Mouse (Mus musculus) G1E (cell line): ENCODE data around the gene Blmh. TPM values are rescaled to one million over a fixed set of nuclear protein-coding genes. Genes with fewer than 3 reads are reported as not detected.

Experiments used
- ATAC-seq: 2 replicates; pipeline ENCODE4 v1.8.0; 2016; ENCODE audit warnings: mild to moderate bottlenecking; ENCODE audit not compliant: insufficient number of reproducible peaks, poor library complexity, low FRiP score, severe bottlenecking; ENCODE audit errors: extremely low read depth
- DNase-seq: peaks from one replicate; pipeline ENCODE4 v3.0.0; 2012; ENCODE audit warnings: low spot score
- H3K27me3 ChIP-seq: 2 replicates; pipeline ENCODE4 v1.6.1; 2012; ENCODE audit warnings: mild to moderate bottlenecking, low read length, inconsistent platforms; ENCODE audit not compliant: insufficient read depth
- H3K36me3 ChIP-seq: replicated peaks from 2 replicates; pipeline ENCODE3; 2012; ENCODE audit warnings: mild to moderate bottlenecking, inconsistent platforms
- H3K4me1 ChIP-seq: 2 replicates; pipeline ENCODE4 v1.6.1; 2012; ENCODE audit warnings: low read depth, low read length, inconsistent platforms, mixed read lengths; ENCODE audit not compliant: insufficient read depth
- H3K4me3 ChIP-seq: 2 replicates; pipeline ENCODE4 v1.5.1; 2012; ENCODE audit warnings: low read depth, mild to moderate bottlenecking, inconsistent platforms, low read length, moderate library complexity, mixed read lengths
- H3K9me3 ChIP-seq: replicated peaks from 2 replicates; pipeline ENCODE4 v1.6.1; 2012; ENCODE audit warnings: inconsistent platforms
- CTCF ChIP-seq: IDR thresholded peaks from 2 replicates; pipeline ENCODE4 v1.5.1; 2012; ENCODE audit warnings: low read depth, low read length, inconsistent platforms, mixed read lengths
- GATA1 ChIP-seq: IDR thresholded peaks from 2 replicates; pipeline ENCODE4 v1.6.1; 2012; ENCODE audit warnings: borderline replicate concordance, low read length, inconsistent platforms, mixed read lengths
- GATA2 ChIP-seq: IDR thresholded peaks from 2 replicates; pipeline ENCODE4 v1.6.1; 2012; ENCODE audit warnings: low read depth, low read length, inconsistent platforms, borderline replicate concordance
- POLR2AphosphoS5 ChIP-seq: IDR thresholded peaks from 2 replicates; pipeline ENCODE4 v1.6.1; 2012; ENCODE audit warnings: low read depth, low read length, inconsistent platforms; ENCODE audit not compliant: insufficient replicate concordance
- TAL1 ChIP-seq: conservative IDR thresholded peaks from 2 replicates; pipeline ENCODE4 v1.6.1; 2012; ENCODE audit warnings: low read depth, low read length, inconsistent platforms, mixed read lengths
- polyA plus RNA-seq: library from polyadenylated mRNA; stranded (reverse); fragments of >175 nt; gene quantifications from 2 replicates; pipeline ENCODE4 v1.2.3, GENCODE M21; 2012
- total RNA-seq, 2 experiments: library from RNA; stranded (forward) in 1 of 2; stranded (reverse) in 1 of 2; fragments of 200-1000 nt in 1 of 2; fragments of >200 nt in 1 of 2; fragmentation: Nextera tagmentation in 1 of 2; gene quantifications; 2 replicates each; pipeline ENCODE4 v1.2.3; 2014 to 2017

Gene Blmh
- total and polyA plus RNA-seq, 3 experiments: 23.4 to 320 (median 150) TPM

- H3K27me3 ChIP-seq: peaks cover 66% of the 10 kb centered on the region
- no peak for ATAC-seq
These were observed 71.5 kb downstream of the Blmh start for GRCm38 (mm10) chr11:76995966-76996672.

GRCm38 (mm10) chr11:76997305-76997704 lies 72.7 kb downstream of the Blmh start:
- peaks cover 72% of the 10 kb centered on the region for H3K27me3 ChIP-seq
- TF ChIP-seq CTCF (peak; percentile 55), POLR2AphosphoS5 (no peak)

More at GRCm38 (mm10) chr11:76995966-76996672, 71.5 kb downstream of the Blmh start:
- Histone ChIP-seq H3K4me3 (no peak overlapping the region), H3K4me1 (peaks cover 23% of the 10 kb centered on the region), H3K9me3 (no peaks in the 10 kb centered on the region), H3K36me3 (no peaks in the 10 kb centered on the region)
- no peak for DNase-seq
- no peak for TF ChIP-seq GATA1
- TF ChIP-seq TAL1: no peak
- no peak for TF ChIP-seq POLR2AphosphoS5
- no peak for TF ChIP-seq GATA2
- no peak for TF ChIP-seq CTCF

GRCm38 (mm10) chr11:76997916-76998704 lies 73.5 kb downstream of the Blmh start, which contains the start of gene Slc6a4:
Slc6a4 (plus strand) TSS chr11:76998603.
- Histone ChIP-seq H3K9me3 (no peaks in the 10 kb centered on the region), H3K27me3 (peaks cover 76% of the 10 kb centered on the region), H3K36me3 (no peaks in the 10 kb centered on the region), H3K4me1 (peaks cover 20% of the 10 kb centered on the region), H3K4me3 (peak within 1 kb of the TSS; percentile 58; the same call in 1 of the 2 replicates)
- ATAC-seq: no peak
- no peak for TF ChIP-seq POLR2AphosphoS5
- no peak for TF ChIP-seq GATA2
- TF ChIP-seq TAL1: no peak
- no peak for TF ChIP-seq CTCF
- TF ChIP-seq GATA1: no peak
- no peak for DNase-seq

More at GRCm38 (mm10) chr11:76997305-76997704, 72.7 kb downstream of the Blmh start:
- DNase-seq (peak; percentile 72), ATAC-seq (0 out of 2 replicates have a peak, but pooled peaks have one; percentile 4)
- Histone ChIP-seq H3K4me3 (peak overlapping the region; percentile 58; the same call in 1 of the 2 replicates), H3K36me3 (no peaks in the 10 kb centered on the region), H3K4me1 (peaks cover 23% of the 10 kb centered on the region), H3K9me3 (no peaks in the 10 kb centered on the region)

- DNase-seq (no peak), ATAC-seq (no peak)
- TF ChIP-seq GATA2: no peak
- TF ChIP-seq POLR2AphosphoS5: no peak
- TF ChIP-seq GATA1: no peak
- TF ChIP-seq CTCF: no peak
- no peak for TF ChIP-seq TAL1
- Histone ChIP-seq H3K4me3 (no peak overlapping the region), H3K9me3 (no peaks in the 10 kb centered on the region), H3K36me3 (no peaks in the 10 kb centered on the region), H3K4me1 (peaks cover 19% of the 10 kb centered on the region), H3K27me3 (peaks cover 78% of the 10 kb centered on the region)
These were observed 74.2 kb downstream of the Blmh start for GRCm38 (mm10) chr11:76998705-76999226.

GRCm38 (mm10) chr11:77000741-77001140 lies 76.1 kb downstream of the Blmh start:
- peaks cover 19% of the 10 kb centered on the region for H3K4me1 ChIP-seq
- no peaks in the 10 kb centered on the region for H3K9me3 ChIP-seq
- peaks cover 84% of the 10 kb centered on the region for H3K27me3 ChIP-seq
- ATAC-seq (no peak), DNase-seq (no peak)
- H3K36me3 ChIP-seq: no peaks in the 10 kb centered on the region
- H3K4me3 ChIP-seq: no peak overlapping the region
- TF ChIP-seq TAL1 (no peak), GATA2 (no peak), GATA1 (no peak), POLR2AphosphoS5 (no peak), CTCF (no peak)

- TF ChIP-seq GATA1 (no peak), GATA2 (no peak), CTCF (no peak), POLR2AphosphoS5 (no peak), TAL1 (no peak)
- no peaks in the 10 kb centered on the region for H3K36me3 ChIP-seq
- H3K4me3 ChIP-seq: no peak overlapping the region
- H3K27me3 ChIP-seq: peaks cover 77% of the 10 kb centered on the region
- peaks cover 7% of the 10 kb centered on the region for H3K4me1 ChIP-seq
- H3K9me3 ChIP-seq: no peaks in the 10 kb centered on the region
- DNase-seq: no peak
- no peak for ATAC-seq
These were observed 77.8 kb downstream of the Blmh start for GRCm38 (mm10) chr11:77002361-77002760.
